Comparison of ENCODE assay signal across 20 mouse cellular contexts in the genomic region with DNA sequence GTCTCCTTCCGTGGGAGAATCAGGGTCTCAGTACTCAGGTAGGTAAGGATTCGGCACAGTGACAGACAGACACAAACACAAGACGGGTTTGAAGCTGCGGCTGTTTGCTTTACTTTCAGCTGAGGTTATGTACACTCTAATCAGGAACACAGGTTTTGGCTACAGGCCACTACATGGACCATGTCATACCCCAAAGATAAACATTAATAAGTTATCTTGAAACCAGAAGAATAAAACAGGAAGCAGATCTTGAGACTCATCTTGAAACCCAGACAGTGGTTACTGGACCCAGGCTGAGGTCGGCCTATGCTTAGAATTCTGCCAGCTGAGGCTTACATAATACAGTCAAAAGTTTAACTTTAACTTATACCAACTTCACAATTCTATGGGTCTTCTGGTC. TPM values are rescaled to one million over a fixed set of nuclear protein-coding genes. Genes with fewer than 3 reads are reported as not detected.
A peak's percentile ranks its signal among the peaks of the same experiment; 100 is the strongest.
DNase-seq lines count a peak whose midpoint lies in the region; ATAC-seq and TF ChIP-seq lines count a peak whose summit lies in the region.
"Had no signal": no experiment of that assay in that cellular context is flagged by ENCODE, and none has a peak within 500 bp of the region (broad histone marks: within the 10 kb centered on the region; RNA-seq: fewer than 3 reads in every experiment).

No protein-coding gene starts in this region.

- H3K27me3 ChIP-seq in kidney, embryonic 16.5 days (ENCODE audit: insufficient read depth, low read length): no peaks in the 10 kb centered on the region
- H3K27me3 ChIP-seq in MEL (ENCODE audit: control insufficient read depth in 1 of 2, insufficient read depth in 2 of 2, low read length in 2 of 2): no peaks in the 10 kb centered on the region
- H3K27me3 ChIP-seq: embryonic facial prominence, embryonic 15.5 days; heart, embryonic 13.5 days; neural tube, embryonic 12.5 days had no signal

- H3K4me3 ChIP-seq in kidney, embryonic 16.5 days (ENCODE audit: low read length): no peak overlapping the region
- no peak overlapping the region for H3K4me3 ChIP-seq in MEL (ENCODE audit: control insufficient read depth in 1 of 2, insufficient read depth in 1 of 2, low read depth in 2 of 2, low read length in 2 of 2)
- H3K4me3 ChIP-seq in macrophage (ENCODE audit: inconsistent target): no peak overlapping the region
- H3K4me3 ChIP-seq: embryonic facial prominence, embryonic 15.5 days; heart, embryonic 13.5 days; hindbrain, embryonic 10.5 days; megakaryocyte, embryonic 14.5 days; neural tube, embryonic 12.5 days had no signal

- no peak for TF ChIP-seq RAD21 in MEL (IDR thresholded peaks at IDR 0.05; ENCODE audit: low read depth, low read length)

- H3K36me3 ChIP-seq in kidney, embryonic 16.5 days (ENCODE audit: insufficient read depth, low read length): no peaks in the 10 kb centered on the region
- H3K36me3 ChIP-seq in MEL (ENCODE audit: control insufficient read depth in 1 of 2, insufficient read depth in 2 of 2, low read length in 2 of 2) (peaks cover 0 to 16% of the 10 kb centered on the region in 2 experiments; a peak in 2 of 4 replicates), macrophage (ENCODE audit: inconsistent target) (no peaks in the 10 kb centered on the region)
- H3K36me3 ChIP-seq: embryonic facial prominence, embryonic 15.5 days; heart, embryonic 13.5 days; hindbrain, embryonic 10.5 days; neural tube, embryonic 12.5 days had no signal

- peak; percentile 55 to 60 for DNase-seq in kidney, adult 8-10 months
- peak; percentile 91 for DNase-seq in MEL (ENCODE audit: low read depth, low spot score)
- DNase-seq in kidney, postnatal 14 days: peak; percentile 21
- DNase-seq in adrenal gland, postnatal 4 days (ENCODE audit: low spot score in 2 of 2): no peak
- no peak for DNase-seq in thymus, adult 18-20 months
- DNase-seq in layer of hippocampus, postnatal 36 days: no peak
- DNase-seq: adrenal gland, postnatal 36 days; cerebellum, adult 2 months; gastrocnemius, postnatal 25 days; thymus, adult 2 months had no signal

- H3K9me3 ChIP-seq in kidney, embryonic 16.5 days (ENCODE audit: low read length): peaks cover 25% of the 10 kb centered on the region
- H3K9me3 ChIP-seq in MEL (replicated peaks; ENCODE audit: insufficient read depth, low read length): no peaks in the 10 kb centered on the region
- H3K9me3 ChIP-seq: embryonic facial prominence, embryonic 15.5 days had no signal

- 78% methylated on average over 5 of the region's 5 CpGs for WGBS in kidney, embryonic 16.5 days
- WGBS in macrophage (ENCODE audit: missing documents): 67% methylated on average over 5 of the region's 5 CpGs

- H3K27ac ChIP-seq in kidney, embryonic 16.5 days (ENCODE audit: low read length): no peak overlapping the region
- H3K27ac ChIP-seq in MEL (ENCODE audit: control insufficient read depth, low read depth, low read length): no peak overlapping the region
- H3K27ac ChIP-seq in macrophage: peak overlapping the region; percentile 67
- H3K27ac ChIP-seq: embryonic facial prominence, embryonic 15.5 days; heart, embryonic 13.5 days; hindbrain, embryonic 10.5 days; neural tube, embryonic 12.5 days had no signal

- no peak for TF ChIP-seq CTCF in MEL (IDR thresholded peaks at IDR 0.05 in 2 of 3, conservative IDR thresholded peaks at IDR 0.05 in 1 of 3; ENCODE audit: control insufficient read depth in 1 of 3, insufficient read depth in 1 of 3, low read depth in 2 of 3, low read length in 3 of 3, poor library complexity in 1 of 3, severe bottlenecking in 1 of 3)

- peak; percentile 93 to 96 for TF ChIP-seq EP300 in MEL (IDR thresholded peaks at IDR 0.05; ENCODE audit: low read depth in 1 of 2, low read length in 2 of 2)

- H3K4me1 ChIP-seq in kidney, embryonic 16.5 days (ENCODE audit: insufficient read depth, low read length): no peaks in the 10 kb centered on the region
- H3K4me1 ChIP-seq in MEL (ENCODE audit: control insufficient read depth in 1 of 2, insufficient read depth in 2 of 2, low read length in 2 of 2): peaks cover 0 to 11% of the 10 kb centered on the region in 2 experiments
- H3K4me1 ChIP-seq: embryonic facial prominence, embryonic 15.5 days; heart, embryonic 13.5 days; hindbrain, embryonic 10.5 days; megakaryocyte, embryonic 14.5 days; neural tube, embryonic 12.5 days had no signal

- H3K79me2 ChIP-seq in MEL (ENCODE audit: control insufficient read depth, insufficient read depth, low read length, poor library complexity) (no peaks in the 10 kb centered on the region), macrophage (ENCODE audit: inconsistent target) (no peaks in the 10 kb centered on the region)

- H3K9ac ChIP-seq in kidney, embryonic 16.5 days (replicated peaks; ENCODE audit: low read length): no peak overlapping the region
- no peak overlapping the region for H3K9ac ChIP-seq in MEL (ENCODE audit: control insufficient read depth, low read depth, low read length, poor library complexity, severe bottlenecking)
- H3K9ac ChIP-seq: embryonic facial prominence, embryonic 15.5 days; heart, embryonic 13.5 days; neural tube, embryonic 12.5 days had no signal

- ATAC-seq in kidney, embryonic 16.5 days (ENCODE audit: low FRiP score, low TSS enrichment): no peak
- ATAC-seq: activated CD4-positive, CD25-positive, alpha-beta regulatory T cell, adult 4 months; inflammation-experienced regulatory T-cells, adult 6 months had no signal

- no peak overlapping the region for H3K4me2 ChIP-seq in kidney, embryonic 16.5 days (replicated peaks; ENCODE audit: low read depth, low read length)
- H3K4me2 ChIP-seq: embryonic facial prominence, embryonic 15.5 days; heart, embryonic 13.5 days; liver, embryonic 11.5 days; neural tube, embryonic 12.5 days had no signal

- TF ChIP-seq POLR2A in MEL (IDR thresholded peaks at IDR 0.05; ENCODE audit: control insufficient read depth in 1 of 2, insufficient read depth in 1 of 2, low read depth in 1 of 2, low read length in 2 of 2, poor library complexity in 1 of 2): no peak

TF ChIP-seq in MEL, 35 proteins besides CTCF, POLR2A, EP300 and RAD21 (continues in another document):
- TF ChIP-seq E2F4 (IDR thresholded peaks at IDR 0.05; ENCODE audit: borderline replicate concordance, low read depth, low read length) (no peak), USF2 (IDR thresholded peaks at IDR 0.05; ENCODE audit: borderline replicate concordance in 1 of 2, insufficient read depth in 1 of 2, low read depth in 1 of 2, low read length in 2 of 2) (no peak), USF1 (IDR thresholded peaks at IDR 0.05; ENCODE audit: low read depth, low read length) (no peak), CHD2 (IDR thresholded peaks at IDR 0.05; ENCODE audit: low read length) (no peak), RCOR1 (IDR thresholded peaks at IDR 0.05; ENCODE audit: low read depth, low read length) (peak; percentile 99), MXI1 (IDR thresholded peaks at IDR 0.05; ENCODE audit: low read depth, low read length) (no peak; the same call in 1 of the 2 replicates), NRF1 (IDR thresholded peaks at IDR 0.05; ENCODE audit: insufficient read depth, low read depth, low read length, poor library complexity, severe bottlenecking) (no peak), MYC (IDR thresholded peaks at IDR 0.05; ENCODE audit: low read depth, low read length) (no peak), ZKSCAN1 (IDR thresholded peaks at IDR 0.05; ENCODE audit: low read depth, low read length) (no peak), MYB (IDR thresholded peaks at IDR 0.05; ENCODE audit: low read depth, low read length) (no peak), GATA1 (IDR thresholded peaks at IDR 0.05; ENCODE audit: low read depth, low read length) (peak; percentile 98), MAZ (IDR thresholded peaks at IDR 0.05; ENCODE audit: low read depth, low read length) (no peak), KAT2A (conservative IDR thresholded peaks at IDR 0.05; ENCODE audit: low read depth, low read length) (no peak), ZMIZ1 (IDR thresholded peaks at IDR 0.05; ENCODE audit: low read depth, low read length) (no peak), GABPA (IDR thresholded peaks at IDR 0.05; ENCODE audit: low read depth, low read length) (no peak), UBTF (IDR thresholded peaks at IDR 0.05; ENCODE audit: borderline replicate concordance, insufficient read depth, low read depth, low read length) (no peak), ZC3H11A (IDR thresholded peaks at IDR 0.05; ENCODE audit: low read depth, low read length) (no peak), TBP (IDR thresholded peaks at IDR 0.05; ENCODE audit: low read depth, low read length) (peak; percentile 8; the same call in 1 of the 2 replicates), NELFE (IDR thresholded peaks at IDR 0.05; ENCODE audit: low read depth, low read length) (no peak), TCF12 (IDR thresholded peaks at IDR 0.05; ENCODE audit: low read depth, low read length) (peak; percentile 92)

RNA-seq across cellular contexts. Expression of gene Zfp810, which starts 5.8 kb away (rescaled TPM):
- polyA plus RNA-seq in kidney, embryonic 16.5 days (2015; fragmentation: Nextera tagmentation; extraction: Ambion mirVana): 20.7 and 23.0 TPM in 2 replicates
- not detected in 2 replicates for total RNA-seq in MEL (2012; rRNA removed)
- polyA plus RNA-seq in MEL (2012; ENCODE audit: insufficient read depth in 1 of 2, insufficient read length in 2 of 2, low read depth in 1 of 2, low replicate concordance in 2 of 2, missing spikeins in 1 of 2): under 1 TPM in 1 of 2 experiments, not detected in 1; 0.13 TPM
- 10 to 100 TPM in 20 of 26 experiments, 1 to 10 TPM in 6; 2.5 to 55.9 (median 26.1) TPM for total RNA-seq in macrophage (2018; cell fraction: chromatin; rRNA removed)
- 1 to 10 TPM in 25 of 26 experiments, under 1 TPM in 1; 0.86 to 8.3 (median 5.6) TPM for total RNA-seq in macrophage (2018; cell fraction: cytosol; rRNA removed)
- 10 to 100 TPM in 18 of 26 experiments, 1 to 10 TPM in 8; 3.0 to 43.6 (median 16.2) TPM for total RNA-seq in macrophage (2018; cell fraction: nucleus; rRNA removed)
- polyA plus RNA-seq in macrophage (2018): 4.9 to 7.5 TPM (median 6.3 TPM) in 3 replicates
- total RNA-seq in adrenal gland, postnatal 4 days (2021): 10 to 100 TPM; 21.0 to 22.5 TPM
- total RNA-seq in layer of hippocampus, postnatal 36 days (2021): 10 to 100 TPM; 17.3 to 18.4 TPM

RNA-seq across cellular contexts. Expression of gene Zfp599, which starts 53.5 kb away (rescaled TPM):
- 4.9 and 5.2 TPM in 2 replicates for polyA plus RNA-seq in kidney, embryonic 16.5 days (2015; fragmentation: Nextera tagmentation; extraction: Ambion mirVana)
- 10.5 and 12.1 TPM in 2 replicates for total RNA-seq in MEL (2012; rRNA removed)
- polyA plus RNA-seq in MEL (2012; ENCODE audit: insufficient read depth in 1 of 2, insufficient read length in 2 of 2, low read depth in 1 of 2, low replicate concordance in 2 of 2, missing spikeins in 1 of 2) (1 to 10 TPM in 1 of 2 experiments, not detected in 1; 7.6 TPM), macrophage (2018) (0.06 to 0.07 TPM in 2 of 3 replicates, not detected in the other)
- under 1 TPM in 13 of 26 experiments, not detected in 13; 0.17 to 0.57 (median 0.25) TPM for total RNA-seq in macrophage (2018; cell fraction: chromatin; rRNA removed)
- under 1 TPM in 13 of 26 experiments, not detected in 13; 0.03 to 0.09 (median 0.06) TPM for total RNA-seq in macrophage (2018; cell fraction: cytosol; rRNA removed)
- under 1 TPM in 12 of 26 experiments, not detected in 14; 0.10 to 0.58 (median 0.20) TPM for total RNA-seq in macrophage (2018; cell fraction: nucleus; rRNA removed)
- total RNA-seq in adrenal gland, postnatal 4 days (2021): 1 to 10 TPM; 2.2 to 3.2 TPM
- 1 to 10 TPM; 5.5 to 5.6 TPM for total RNA-seq in layer of hippocampus, postnatal 36 days (2021)
- total RNA-seq: gastrocnemius, postnatal 25 days had no signal

Comparison
In these comparisons a context has a peak if more than half of its experiments do, and no peak if none do; other contexts are left out.
1. DNase-seq: peak in kidney, adult 8-10 months (2 of 2), MEL (single experiment) and kidney, postnatal 14 days (single experiment); none in adrenal gland, postnatal 4 days (0 of 2), thymus, adult 18-20 months (0 of 2) and layer of hippocampus, postnatal 36 days (0 of 2).
2. RNA of gene Zfp810, which starts 5.8 kb away (total RNA-seq): 21.0 to 22.5 TPM in adrenal gland, postnatal 4 days and 17.3 to 18.4 TPM in layer of hippocampus, postnatal 36 days; not detected in MEL; every median in the first group is over 10 times any median in the second.